Mouse (Mus musculus): ENCODE data around the gene Pgrmc2.

The Pgrmc2 gene

DNA sequence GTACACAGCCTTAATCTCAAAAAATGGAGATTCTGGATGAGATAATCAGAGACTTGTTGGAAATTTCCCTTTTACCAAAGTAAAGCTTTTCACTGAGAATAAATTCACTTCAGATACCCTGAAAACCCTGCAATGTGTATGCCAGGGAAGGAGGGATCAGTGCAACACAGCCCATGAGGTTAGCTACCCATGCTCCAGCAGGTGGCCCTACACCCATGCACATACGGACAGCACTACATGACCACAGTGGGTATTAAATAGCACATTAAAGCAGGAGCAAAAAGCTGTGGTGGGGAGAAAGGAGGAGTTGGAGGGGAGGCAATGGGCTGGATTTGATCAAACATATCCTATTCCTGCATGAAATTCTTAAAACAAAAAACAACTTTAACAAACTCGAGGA is 12.3 kb downstream of the Pgrmc2 start:
- DNase-seq (ENCODE audit: low spot score), result no peak

DNA sequence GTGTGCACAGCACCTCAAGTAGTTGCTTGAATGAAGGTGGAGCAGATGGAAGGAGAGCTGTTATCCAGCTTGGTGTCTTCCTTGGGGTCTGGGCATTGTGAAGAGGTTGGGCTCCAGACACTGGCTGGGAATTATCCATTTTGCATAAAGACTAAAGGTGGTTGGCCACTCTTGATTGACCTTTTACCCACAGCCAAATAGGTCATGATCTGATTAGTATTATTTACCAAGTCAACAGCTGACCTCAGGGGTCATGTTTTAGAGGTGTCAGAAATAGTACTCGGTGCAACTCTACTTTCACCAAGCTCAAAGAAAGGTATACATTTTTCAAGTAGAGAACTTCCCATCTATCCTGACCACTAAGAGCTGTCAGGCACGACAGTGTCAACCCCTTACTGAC is 17.5 kb downstream of the Pgrmc2 start:
- no peak for DNase-seq (ENCODE audit: low spot score)

DNA sequence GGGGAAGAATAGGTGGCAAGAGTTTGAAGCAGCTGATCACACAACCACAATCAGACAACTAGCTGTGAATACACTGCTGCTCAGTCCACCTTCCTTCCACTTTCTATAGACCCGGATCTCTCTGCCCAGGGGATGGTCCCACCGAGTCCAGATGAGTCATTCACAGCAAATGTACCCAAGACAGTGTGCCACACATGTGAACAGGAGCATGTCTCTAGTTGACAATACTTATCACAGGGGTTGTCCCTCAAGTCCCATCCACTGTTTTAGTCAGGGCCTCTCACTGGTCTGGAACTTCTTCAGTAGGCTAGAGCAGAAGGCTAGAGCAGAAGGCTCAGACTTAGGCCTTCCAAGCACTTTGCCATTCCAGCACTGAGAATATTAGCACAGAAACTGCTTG is 20.1 kb downstream of the Pgrmc2 start:
- no peak for DNase-seq (ENCODE audit: low spot score)

DNA sequence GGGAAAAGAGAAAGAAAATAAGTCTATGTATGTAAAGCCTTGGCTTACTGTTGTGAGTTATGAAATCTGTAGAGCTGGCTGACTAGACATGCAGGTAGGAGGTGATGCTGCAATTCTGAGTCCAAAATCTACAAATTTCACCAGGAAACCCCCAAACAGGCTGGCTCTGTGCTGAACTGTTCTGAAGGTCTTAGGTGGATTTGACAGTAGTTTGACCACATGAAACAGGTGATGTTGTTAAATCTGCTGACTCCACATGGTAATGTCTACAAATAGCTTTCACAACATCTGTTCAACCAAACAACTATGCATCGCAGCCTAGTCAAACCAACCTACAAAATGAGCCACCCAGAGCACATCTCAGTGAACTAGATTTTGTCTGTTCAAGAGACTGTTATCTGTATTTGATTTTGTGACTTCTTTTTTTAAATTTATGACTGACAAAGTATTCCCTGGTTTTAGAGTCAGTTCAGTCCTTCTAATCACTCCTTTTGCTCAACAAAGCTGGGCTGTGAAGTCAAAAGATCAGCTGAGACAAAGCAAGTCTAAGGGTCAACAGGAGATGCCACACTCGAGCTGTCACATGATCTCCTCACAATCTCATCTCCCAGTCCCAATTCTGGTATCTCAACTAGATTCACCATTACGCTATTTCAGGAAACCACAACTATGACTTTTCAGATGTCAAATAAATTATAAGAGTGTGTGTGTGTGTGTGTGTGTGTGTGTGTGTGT is 20.8 kb downstream of the Pgrmc2 start:
- no peak for DNase-seq (ENCODE audit: low spot score)

DNA sequence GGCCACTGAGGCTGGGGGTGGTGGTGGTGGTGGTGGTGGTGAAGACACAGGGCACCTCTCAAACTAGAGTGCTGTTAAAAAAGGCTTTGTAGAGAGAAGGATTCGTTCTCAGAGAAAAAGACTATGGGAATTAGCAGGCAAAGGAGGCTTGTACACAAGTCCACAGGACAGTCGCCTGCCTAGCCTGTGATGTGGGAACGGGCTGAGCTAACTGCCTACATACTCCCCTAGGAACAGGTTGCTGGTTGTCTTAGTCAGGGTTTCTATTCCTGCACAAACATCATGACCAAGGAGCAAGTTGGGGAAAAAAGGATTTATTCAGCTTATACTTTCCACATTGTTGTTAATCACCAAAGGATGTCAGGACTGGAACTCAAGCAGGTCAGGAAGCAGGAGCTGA is 23.6 kb downstream of the Pgrmc2 start:
- no peak for DNase-seq (ENCODE audit: low spot score)

DNA sequence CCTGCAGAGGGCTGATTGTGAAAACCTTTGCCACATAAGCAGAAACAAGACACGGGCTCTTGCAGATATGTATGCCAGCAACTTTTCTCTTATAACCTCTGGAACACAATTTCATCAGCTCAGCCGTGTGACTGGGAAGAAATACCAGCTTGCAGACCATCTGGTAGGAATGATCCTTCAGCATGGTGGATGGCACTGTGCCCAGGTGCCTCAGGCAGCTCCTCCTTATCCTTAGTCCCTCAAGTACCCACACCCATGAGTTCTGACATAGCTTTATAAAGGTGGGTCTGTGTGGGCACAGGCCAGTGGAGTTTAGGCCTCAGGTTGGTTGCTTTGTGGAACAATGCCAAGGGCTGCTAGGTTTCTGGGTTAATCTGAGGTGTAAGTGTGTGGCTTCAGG is 24.5 kb downstream of the Pgrmc2 start:
- no peak for DNase-seq (ENCODE audit: low spot score)

DNA sequence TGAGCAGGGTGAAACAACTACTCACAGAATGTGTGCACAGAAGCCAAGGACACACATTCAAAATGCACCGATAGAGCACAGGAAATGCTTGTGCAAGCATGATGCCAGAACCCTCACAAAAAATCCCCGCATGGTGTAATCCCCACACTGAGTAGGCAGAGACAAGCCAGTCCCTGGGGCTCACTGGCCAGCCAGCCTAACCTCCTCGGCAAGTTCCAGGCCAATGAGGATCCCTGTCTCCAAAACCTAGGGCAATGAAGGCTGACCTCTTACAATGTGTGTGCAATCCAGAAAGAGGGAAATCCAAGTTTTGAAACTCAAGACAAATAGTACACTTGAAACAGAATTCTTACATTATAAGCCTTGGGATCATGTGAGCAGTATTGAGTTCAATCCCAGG is 29.5 kb downstream of the Pgrmc2 start:
- no peak for DNase-seq (ENCODE audit: low spot score)

DNA sequence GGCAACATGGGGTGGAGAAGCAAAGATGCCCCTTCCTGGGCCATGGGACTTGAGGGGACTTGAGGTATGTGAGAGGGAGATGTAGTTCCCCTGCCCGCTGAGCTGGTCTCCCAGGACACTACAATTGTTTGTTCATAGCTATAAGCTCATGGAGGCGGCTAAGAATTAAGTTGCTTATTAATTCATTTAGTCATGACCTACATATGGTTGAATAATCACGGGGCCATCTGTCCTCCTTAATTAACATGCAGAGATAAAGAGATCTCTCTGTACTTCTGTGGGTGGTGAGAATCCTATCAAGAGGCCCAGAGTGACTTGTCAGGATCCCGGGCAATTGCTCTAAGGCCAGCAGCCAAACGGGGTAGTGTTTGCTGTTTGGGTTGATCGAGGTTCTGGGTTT is 35.0 kb downstream of the Pgrmc2 start:
- DNase-seq (ENCODE audit: low spot score), result no peak

DNA sequence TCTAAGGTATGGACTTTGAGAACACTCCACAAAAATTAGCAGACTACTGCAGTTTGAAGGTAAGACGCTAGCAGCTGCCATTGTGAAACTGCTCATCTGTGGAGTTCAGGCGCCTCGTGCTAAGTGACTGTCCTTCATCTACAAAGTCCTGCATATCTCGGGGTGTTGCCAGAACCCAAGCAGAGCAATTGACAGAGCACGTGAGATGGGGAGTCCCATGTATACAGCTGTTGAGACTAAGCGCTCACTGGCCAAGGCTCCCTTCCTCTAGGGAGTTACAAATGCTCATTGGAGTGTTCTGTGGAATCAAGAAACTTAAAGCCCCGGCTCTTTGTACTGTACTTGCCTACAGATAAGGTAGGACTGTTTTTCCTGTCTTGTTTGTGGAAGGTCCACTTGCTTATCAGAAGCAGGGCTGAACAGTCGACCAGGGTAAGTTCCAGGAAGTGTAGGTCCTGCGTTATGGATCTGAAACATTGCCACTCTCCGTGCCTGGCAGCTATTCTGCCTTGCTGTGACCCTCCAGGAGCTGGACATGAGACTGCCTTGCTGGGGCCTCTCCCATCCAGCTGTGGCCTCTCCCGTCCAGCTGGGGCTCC is 39.0 kb downstream of the Pgrmc2 start:
- no peak for DNase-seq (ENCODE audit: low spot score)

DNA sequence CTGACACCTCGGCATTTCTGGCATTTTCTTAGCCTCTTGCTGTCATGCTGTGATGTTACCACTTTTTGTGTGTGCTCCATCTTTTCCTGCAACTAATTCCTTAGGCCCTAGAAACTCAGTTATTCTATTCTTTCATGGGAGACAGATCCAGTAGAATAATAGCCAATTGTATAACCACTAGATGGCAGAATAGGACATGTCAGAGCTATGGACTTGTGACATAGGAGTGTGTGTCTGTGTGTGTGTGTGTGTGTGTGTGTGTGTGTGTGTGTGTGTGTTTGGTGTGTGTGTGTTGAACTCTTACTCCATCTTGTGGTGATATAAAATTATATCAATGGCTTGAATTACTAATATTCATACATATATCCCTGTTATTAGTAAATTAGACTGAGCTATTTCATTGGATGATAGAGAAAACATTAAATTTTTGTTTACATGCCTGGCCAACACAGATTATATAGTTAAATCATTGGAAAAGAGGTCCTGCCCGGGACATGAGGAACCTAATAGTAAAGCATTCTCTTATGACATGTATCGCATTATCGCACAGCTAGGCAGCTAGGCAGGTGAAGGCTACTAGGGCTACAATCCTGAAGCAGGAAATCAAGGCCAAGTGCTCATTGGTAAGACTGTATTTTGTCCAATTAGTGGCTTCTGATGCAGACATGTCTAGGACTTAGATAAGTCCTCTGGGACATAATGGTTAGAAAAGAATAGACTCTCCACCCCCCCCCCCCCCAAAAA is 40.5 kb downstream of the Pgrmc2 start:
- DNase-seq (ENCODE audit: low spot score), result no peak

DNA sequence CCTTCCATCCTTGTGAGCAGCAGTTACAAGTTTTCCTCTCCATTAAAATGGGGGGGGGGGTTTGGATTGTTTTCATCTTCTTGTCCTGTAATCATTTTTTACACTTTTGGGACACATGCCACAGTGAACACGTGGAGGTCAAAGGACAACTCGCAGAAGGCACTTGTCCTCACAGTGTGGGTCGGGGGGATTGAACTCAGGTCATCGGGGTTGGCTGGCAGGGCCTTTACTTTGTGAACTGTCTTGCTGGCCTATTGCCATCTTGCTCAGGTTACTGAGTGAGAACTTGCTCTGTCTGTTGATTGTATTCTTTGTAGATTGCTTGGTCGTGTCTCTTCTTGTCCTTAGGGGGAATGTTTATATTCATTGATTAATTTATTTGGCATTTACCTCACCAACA is 41.6 kb downstream of the Pgrmc2 start:
- no peak for DNase-seq (ENCODE audit: low spot score)

DNA sequence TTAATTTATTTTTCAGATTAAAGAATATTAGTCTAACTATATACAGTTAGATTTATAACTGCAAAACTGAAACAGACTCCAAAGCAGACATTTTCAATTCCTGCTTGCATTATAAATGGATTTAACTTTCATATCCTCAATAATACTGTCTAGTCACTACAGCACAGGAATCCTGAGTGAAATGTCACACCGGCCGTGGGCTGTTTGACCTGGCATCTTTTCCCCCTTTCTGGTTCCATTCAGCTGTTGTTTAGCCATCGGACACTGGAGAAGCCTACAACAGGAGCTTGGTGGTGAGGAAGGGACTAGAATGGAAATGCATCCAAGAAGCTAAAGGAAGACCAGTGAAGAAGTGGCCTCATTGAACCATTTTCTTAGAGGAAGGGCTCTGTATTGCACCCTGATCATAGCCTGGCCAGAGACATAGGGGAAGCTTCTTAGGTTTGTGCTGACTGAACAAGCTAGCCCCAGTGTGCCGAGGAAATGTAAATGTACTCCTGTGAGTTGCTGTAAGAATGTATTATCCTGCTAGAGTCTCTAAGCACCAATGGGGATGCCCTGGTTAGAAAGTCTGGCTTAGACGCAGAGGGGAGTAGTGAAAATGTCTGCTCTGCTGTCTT is 44.4 kb downstream of the Pgrmc2 start:
- no peak for DNase-seq (ENCODE audit: low spot score)

DNA sequence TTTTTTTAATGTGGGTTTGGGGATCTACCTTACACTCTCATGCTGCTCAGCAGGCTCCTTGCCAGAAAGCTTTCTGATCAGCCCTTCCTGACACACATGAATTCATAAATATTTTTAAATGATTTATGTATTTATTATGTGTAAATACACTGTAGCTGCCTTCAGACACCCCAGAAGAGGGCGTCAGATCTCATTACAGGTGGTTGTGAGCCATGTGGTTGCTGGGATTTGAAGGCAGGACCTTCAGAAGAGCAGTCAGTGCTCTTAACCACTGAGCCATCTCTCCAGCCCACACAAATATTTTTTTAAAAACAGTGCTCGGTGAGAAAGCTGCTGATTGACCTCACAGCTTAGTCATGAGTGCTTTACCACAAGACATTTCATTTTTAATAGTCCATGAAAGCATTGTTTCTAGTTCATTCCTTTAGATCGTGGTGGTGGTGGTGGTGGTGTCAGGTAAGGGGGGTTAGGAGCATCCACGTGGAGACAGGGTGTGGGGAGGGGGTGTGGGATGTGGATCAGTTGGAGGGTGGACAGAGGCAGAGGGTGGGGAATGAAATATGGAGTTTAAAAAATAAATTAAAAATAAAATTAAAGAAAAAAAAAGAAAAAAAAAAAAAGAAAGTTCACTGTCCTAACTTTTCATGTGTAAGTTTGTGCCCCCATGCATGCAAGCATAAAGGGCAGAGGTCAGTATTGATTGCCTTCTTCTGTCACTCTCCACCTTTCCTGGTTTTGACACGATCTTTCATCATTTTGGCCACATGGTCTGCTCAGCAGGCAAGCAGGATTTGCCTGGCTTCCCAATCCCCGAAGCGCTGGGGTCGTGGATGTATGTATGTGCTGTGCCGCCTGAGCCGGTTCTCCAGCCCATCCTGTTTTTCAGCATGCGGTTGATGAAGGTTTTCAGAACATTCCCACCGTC is 51.3 kb downstream of the Pgrmc2 start:
- no peak for DNase-seq (ENCODE audit: low spot score)

DNA sequence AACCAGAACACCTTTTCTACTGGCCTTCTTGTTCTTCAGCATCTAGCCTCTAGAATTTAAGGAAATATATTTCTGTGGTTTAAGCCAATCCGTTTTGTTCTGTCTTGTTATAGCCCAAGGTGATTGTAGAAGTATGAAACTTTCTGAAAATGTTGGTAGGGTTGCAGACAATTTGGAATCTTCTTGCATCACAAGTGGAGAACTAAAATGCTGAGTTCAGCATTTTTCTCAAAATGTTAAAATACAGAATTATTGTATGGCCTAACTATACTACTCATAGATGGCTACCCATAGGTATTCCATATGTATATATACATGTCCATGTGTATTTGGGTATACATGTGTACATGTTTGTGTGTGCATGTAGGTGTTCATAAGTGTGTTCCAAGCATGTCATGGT is 52.1 kb downstream of the Pgrmc2 start:
- DNase-seq (ENCODE audit: low spot score), result no peak

DNA sequence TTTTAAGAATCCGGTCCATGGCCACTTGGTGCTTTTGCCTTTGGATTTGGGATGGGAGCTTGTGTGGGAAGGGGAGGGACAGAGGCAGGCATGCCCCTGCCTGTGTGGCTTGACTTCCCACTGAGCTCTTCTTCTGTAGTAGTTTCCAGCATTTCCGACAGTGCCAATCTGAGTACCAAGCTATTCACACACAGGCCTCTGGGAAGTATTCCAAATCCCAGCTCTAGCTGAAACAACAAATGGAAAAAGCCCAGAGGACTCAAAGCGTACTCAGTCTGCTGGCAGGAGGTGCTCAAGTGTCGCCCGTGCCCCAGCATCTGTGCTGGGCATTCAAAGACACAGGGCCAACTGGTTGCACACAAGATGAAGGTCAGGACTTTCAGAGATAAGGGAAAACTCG is 60.9 kb downstream of the Pgrmc2 start:
- no peak for DNase-seq (ENCODE audit: low spot score)

DNA sequence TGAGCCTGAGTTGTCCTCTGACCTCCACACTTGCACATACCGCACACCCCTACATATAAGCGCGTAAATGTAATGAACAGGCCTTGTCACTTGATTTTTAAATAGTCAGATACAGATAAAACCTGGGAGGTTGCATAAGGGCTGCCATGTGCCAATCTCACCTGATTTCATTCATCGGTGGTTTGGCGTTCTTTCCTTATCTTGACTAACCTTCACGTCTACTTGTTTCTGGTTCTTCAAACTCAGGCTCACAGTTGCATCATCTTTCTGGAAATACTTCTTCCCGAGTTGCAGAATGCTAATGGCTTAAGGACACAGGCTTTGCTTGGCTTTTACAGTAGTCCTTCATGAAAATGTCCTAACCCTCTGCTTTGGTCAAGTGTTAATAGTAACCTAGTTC is 62.2 kb downstream of the Pgrmc2 start:
- no peak for DNase-seq (ENCODE audit: low spot score)

DNA sequence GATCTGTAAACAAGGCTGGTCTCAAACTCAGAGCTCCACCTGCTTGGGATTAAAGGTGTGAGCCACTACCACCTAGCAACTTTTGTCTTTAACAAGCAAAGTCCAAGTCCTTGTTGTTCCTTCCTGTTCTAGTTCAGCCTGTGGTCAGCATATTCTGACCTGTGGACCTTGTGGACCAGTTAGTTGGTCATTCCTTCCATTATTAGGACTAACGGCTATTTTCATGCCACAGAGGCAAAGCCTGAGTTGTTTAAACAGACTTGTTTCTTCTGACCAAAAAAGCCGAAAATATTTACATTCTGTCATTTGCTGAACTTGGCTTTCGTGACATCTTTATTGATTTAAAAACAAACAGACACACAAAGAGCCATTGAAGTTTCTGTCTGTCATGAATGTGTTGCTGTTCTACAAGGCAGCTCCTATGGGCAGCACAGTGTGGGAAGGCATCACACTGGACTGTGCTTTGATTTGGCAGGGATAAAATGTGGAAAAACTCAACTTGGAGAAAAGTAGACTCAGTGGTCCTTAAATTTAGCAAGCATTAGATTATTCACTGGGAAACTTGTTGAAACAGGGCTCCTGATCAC is 64.7 kb downstream of the Pgrmc2 start:
- DNase-seq (ENCODE audit: low spot score), result no peak
